Mouse (Mus musculus): ENCODE data around the gene Cdh23. TPM values are rescaled to one million over a fixed set of nuclear protein-coding genes. Genes with fewer than 3 reads are reported as not detected.
"Not testable (repeated sequence)": the region's sequence is repeated elsewhere in the genome, so short reads cannot be mapped to it uniquely, and the experiment has no call there.

The Cdh23 gene
- total RNA-seq, 2 experiments from 2014 or later, result 1.7 to 1.8 TPM

GRCm38 (mm10) chr10:60716449-60716848 lies 20.2 kb upstream of the Cdh23 start:
- intact Hi-C loops (cut with DNase I), result no loop called here
- no peak for DNase-seq (ENCODE audit: low spot score in 2 of 2)

DNA sequence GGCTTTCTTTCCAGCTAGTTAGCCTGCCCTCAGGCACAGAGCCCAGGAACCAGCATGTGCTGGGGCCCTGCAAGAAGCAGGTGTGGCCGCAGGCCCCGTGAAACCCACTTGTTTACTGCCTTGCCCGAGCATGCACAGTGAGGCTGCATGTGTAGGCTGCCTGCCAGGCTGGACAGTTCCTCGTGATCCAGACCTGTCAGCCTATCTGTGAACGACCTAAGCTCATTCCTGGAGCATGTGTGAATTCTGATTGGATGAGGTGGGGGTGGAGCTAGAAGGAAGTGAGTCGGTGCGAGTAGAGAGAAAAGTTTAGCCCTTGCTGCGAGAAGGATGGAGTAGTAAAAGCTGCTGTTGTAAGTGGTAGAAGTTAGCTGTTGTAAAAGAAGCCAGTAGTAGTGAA lies 16.0 kb upstream of the Cdh23 start:
- DNase-seq (ENCODE audit: low spot score in 2 of 2); intact Hi-C loops (cut with DNase I): not testable (repeated sequence)

- intact Hi-C loops (cut with DNase I), result no loop called here
- no peak for DNase-seq (ENCODE audit: low spot score in 2 of 2)
Observed at GRCm38 (mm10) chr10:60708837-60709236, 12.5 kb upstream of the Cdh23 start.

DNA sequence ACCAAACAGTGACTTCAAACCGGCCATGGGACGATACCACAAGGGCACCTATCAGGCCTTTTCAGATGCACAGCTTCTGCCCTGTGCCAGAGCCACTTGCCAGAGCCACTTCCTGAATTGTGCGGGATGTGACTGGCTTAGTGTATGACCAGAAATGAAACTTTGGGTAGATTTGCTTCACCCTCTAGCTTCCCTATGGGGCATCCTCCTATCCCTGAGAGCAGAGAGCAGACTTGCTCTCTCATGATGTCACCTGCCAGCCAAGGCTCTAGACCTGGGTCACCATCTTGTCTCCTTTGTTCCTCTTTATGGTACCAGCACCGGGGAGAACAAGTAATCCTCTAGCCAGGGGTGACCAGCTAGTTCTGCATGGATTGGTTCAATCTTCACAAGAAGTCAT lies 10.0 kb upstream of the Cdh23 start:
- DNase-seq (ENCODE audit: low spot score in 2 of 2), result no peak
- intact Hi-C loops (cut with DNase I), result no loop called here

GRCm38 (mm10) chr10:60705134-60705533 lies 8.8 kb upstream of the Cdh23 start:
- no peak for DNase-seq (ENCODE audit: low spot score in 2 of 2)
- intact Hi-C loops (cut with DNase I), result no loop called here

- no peak for DNase-seq (ENCODE audit: low spot score in 2 of 2)
- intact Hi-C loops (cut with DNase I), result loop anchor here (2.0 to 5.0 kb wide), 3 partner anchors 60 to 390 kb away; no protein-coding TSS in a partner anchor
Observed at GRCm38 (mm10) chr10:60697775-60698174, 1.5 kb upstream of the Cdh23 start.

DNA sequence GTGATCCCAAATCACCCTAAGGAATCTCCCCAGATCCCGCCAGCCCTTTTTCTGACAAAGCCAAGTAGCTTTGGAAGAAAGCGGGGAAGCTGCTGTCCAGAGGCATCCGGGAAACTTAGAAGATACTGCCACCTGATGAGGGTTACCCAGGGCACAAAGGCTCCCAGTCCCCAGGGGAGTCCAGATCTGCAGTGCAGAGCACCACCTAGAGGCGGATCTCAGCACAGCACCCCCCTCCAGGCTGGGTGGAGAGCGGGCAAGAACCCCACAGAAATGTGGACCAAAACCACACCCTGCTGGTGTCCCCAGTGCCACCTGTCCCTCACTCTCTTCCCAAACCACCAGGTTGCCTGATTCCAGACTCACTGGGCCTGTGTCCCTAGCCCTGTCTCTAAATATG lies 685 bp upstream of the Cdh23 start:
- DNase-seq (ENCODE audit: low spot score in 2 of 2), result peak; percentile 40 to 46
- intact Hi-C loops (cut with DNase I), result loop anchor here (2.0 to 5.0 kb wide), 3 partner anchors 60 to 390 kb away; no protein-coding TSS in a partner anchor

DNA sequence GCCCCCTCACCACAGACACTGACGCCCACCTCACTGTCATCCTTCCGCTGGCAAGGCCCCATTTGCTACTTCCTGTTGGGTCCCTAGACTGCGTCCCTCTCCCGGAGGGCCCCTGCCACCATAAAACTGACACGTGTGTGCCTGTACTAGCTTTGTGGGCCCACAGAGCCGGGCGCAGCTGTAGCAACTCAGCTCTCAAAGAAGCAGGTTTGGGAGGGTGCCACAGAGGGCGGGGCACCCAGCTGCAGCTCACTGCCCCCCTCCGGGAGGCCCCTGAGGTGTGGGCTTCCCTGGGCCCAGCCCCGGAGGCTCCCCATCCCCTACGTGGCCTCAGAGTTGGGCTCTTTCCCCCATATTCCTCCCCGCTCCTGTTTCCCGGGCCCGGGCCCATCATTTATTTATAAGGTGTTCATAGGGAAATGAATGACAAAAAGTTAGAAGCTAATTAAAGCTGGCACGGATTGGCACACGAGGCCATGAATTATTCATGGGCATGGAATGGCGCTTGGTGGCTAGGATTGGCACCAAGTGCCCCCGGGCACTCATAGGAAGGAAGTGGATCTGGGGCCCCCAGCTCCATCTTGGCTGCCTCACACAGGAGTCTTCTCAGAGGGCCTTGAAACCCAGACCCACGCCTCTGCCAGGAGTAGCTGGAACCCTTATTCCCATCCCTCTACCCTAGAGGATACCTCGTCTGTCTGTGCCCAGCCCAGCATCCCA lies 4.5 kb downstream of the Cdh23 start:
- DNase-seq (ENCODE audit: low spot score in 2 of 2), result no peak
- intact Hi-C loops (cut with DNase I), result no loop called here

GRCm38 (mm10) chr10:60690960-60691359 lies 5.3 kb downstream of the Cdh23 start:
- intact Hi-C loops (cut with DNase I), result no loop called here
- no peak for DNase-seq (ENCODE audit: low spot score in 2 of 2)

DNA sequence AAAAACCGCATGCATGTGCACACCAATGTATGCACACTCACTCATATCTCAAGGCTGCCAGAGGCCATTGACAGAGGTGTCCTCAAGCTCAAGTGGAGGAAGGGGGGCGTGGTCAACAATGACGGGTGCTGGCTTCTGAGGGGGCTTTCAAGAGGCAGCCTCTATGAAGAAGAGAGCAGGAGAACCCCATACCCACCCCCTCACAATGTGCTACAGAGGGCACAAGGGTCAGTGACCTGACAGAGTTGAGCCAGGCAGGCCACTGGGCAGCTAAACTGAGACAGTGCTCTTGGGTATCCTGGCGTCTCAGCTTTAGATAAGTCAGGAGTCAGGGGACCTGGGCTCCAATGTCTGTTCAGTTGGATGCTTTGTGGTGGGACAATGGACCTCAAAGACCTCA lies 6.9 kb downstream of the Cdh23 start:
- intact Hi-C loops (cut with DNase I), result no loop called here
- no peak for DNase-seq (ENCODE audit: low spot score in 2 of 2)

DNA sequence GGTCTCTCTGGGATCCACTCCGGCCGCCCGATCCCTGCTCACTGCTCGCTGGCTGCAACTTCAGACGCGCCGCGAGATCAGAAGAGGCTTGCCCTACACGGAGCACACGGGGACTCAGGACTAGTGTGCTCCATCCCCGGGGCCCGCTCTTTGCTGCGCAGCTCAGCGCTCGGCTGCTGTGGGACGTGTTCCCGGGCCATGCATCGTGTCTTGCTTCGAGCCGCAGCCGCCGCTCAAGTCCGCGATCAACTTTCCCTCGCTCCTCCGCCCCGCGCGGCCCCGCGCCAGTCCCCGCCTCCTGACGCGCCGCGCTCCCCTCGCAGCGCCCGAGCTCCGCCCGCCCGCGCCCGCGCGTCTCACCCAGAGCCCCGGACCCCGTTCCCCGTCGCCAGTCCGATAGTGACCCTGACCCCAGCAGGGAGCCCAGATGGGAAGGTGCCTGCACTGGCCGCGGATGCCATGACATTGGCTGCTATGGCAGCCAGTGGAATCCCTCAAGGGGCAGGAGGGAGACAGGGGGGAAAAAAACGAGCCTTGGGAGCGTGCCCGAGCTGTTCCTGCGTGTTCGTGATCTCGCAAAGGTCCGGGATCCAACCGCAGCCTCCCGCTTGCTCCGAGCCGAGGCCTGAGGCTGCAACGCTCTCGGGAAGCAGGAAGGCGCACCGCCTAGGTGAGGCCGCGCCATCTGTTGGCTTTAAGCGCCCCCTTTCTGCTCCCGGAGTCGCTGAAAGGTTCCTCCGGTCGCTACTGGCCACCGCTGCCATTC lies 9.1 kb downstream of the Cdh23 start:
- DNase-seq (ENCODE audit: low spot score in 2 of 2), result peak; percentile 49 to 62
- intact Hi-C loops (cut with DNase I), result loop anchor here (2.0 kb wide), 1 partner anchor 156 kb away; no protein-coding TSS in a partner anchor

DNA sequence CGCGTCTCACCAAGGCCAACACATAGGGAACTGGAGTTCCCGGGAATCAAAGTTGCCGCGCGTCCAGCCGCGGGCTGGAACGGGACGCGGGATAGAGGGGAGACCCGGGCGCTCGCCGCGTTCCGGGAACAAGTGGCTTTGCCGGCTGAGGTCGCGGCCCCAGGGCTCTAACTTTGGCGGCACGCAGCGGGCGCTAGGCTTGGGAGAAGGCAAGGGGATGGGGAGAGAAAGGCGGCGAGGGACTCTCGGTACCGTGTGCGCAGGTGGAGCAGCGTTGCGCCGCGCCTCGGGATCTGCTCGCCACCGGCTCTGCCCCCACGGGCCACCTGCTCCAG lies 9.7 kb downstream of the Cdh23 start:
- intact Hi-C loops (cut with DNase I), result loop anchor here (2.0 kb wide), 1 partner anchor 156 kb away; no protein-coding TSS in a partner anchor

GRCm38 (mm10) chr10:60685764-60686640 lies 10.3 kb downstream of the Cdh23 start:
- no peak for DNase-seq (ENCODE audit: low spot score in 2 of 2)
- intact Hi-C loops (cut with DNase I), result loop anchor here (2.0 kb wide), 1 partner anchor 155 kb away; no protein-coding TSS in a partner anchor

More for the DNA sequence above, 9.7 kb downstream of the Cdh23 start:
- no peak for DNase-seq (ENCODE audit: low spot score in 2 of 2)

GRCm38 (mm10) chr10:60678926-60679325 lies 17.4 kb downstream of the Cdh23 start:
- DNase-seq (ENCODE audit: low spot score in 2 of 2), result no peak
- intact Hi-C loops (cut with DNase I), result no loop called here

DNA sequence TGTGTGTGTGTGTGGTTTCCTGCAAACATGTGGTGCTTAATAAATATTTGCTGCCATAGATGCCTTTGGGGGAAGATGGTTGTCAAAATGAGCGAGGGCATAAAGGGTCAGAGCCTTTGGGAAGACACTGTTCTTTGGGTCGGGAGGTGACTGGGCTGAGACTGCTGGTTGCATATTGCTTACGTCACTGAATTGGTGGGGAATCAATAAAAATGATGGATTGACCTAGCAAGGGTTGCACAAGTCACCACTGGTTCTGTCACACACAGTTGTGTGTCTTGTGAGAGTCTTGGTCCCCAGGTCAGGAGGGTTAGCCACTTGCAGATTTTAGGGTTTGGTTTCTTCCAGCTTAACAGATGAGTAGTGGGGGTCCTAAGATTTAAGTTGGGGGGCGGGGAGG lies 19.0 kb downstream of the Cdh23 start:
- DNase-seq (ENCODE audit: low spot score in 2 of 2), result no peak
- intact Hi-C loops (cut with DNase I), result no loop called here

DNA sequence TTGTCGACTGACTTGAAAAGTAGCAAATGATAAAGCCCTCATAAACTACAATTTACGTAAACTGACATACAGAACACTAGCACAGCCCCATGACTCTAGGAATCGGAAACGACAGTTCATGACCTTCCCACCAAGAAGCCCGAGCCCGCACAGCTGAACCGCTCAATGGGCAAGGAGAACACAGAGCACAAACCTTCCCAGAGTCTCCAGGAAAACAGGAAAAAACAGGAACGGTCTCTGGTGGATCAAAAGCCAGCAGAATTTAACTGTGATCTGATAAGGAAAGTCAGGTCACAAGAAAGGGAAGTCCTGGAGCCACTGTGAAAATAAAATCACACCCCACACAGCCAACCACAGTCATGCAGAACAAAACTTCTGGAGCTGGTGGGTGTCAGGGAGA lies 26.1 kb downstream of the Cdh23 start:
- intact Hi-C loops (cut with DNase I), result no loop called here
- DNase-seq (ENCODE audit: low spot score in 2 of 2), result no peak

GRCm38 (mm10) chr10:60668591-60668990 lies 27.7 kb downstream of the Cdh23 start:
- intact Hi-C loops (cut with DNase I), result no loop called here
- DNase-seq (ENCODE audit: low spot score in 2 of 2), result no peak

GRCm38 (mm10) chr10:60660986-60661385 lies 35.3 kb downstream of the Cdh23 start:
- DNase-seq (ENCODE audit: low spot score in 2 of 2), result no peak
- intact Hi-C loops (cut with DNase I), result no loop called here

GRCm38 (mm10) chr10:60659450-60660020 lies 36.8 kb downstream of the Cdh23 start:
- intact Hi-C loops (cut with DNase I), result no loop called here
- no peak for DNase-seq (ENCODE audit: low spot score in 2 of 2)

- intact Hi-C loops (cut with DNase I), result no loop called here
- DNase-seq (ENCODE audit: low spot score in 2 of 2), result no peak
Observed at GRCm38 (mm10) chr10:60658176-60658575, 38.1 kb downstream of the Cdh23 start.
